ENCODE assay signal across 10 mouse cellular contexts in genomic region chr7:109841618-109842418, GRCm38 (mm10). TPM values are rescaled to one million over a fixed set of nuclear protein-coding genes. Genes with fewer than 3 reads are reported as not detected.
DNase-seq lines count a peak whose midpoint lies in the region; ATAC-seq and TF ChIP-seq lines count a peak whose summit lies in the region.
"Had no signal": no experiment of that assay in that cellular context is flagged by ENCODE, and none has a peak within 500 bp of the region (broad histone marks: within the 10 kb centered on the region; RNA-seq: fewer than 3 reads in every experiment).

No protein-coding gene starts in this region.

- no peak overlapping the region for H3K4me2 ChIP-seq in forebrain, embryonic 13.5 days
- H3K4me2 ChIP-seq: liver, embryonic 13.5 days had no signal

- peaks cover 3% of the 10 kb centered on the region; the same call in 1 of the 2 replicates for H3K27me3 ChIP-seq in forebrain, embryonic 13.5 days
- H3K27me3 ChIP-seq in forebrain, embryonic 10.5 days (ENCODE audit: poor library complexity, severe bottlenecking) = peaks cover 34% of the 10 kb centered on the region
- H3K27me3 ChIP-seq in E14TG2a.4 (ENCODE audit: insufficient read depth, low read length) = peaks cover 3% of the 10 kb centered on the region; the same call in 1 of the 2 replicates

- H3K27ac ChIP-seq in forebrain, embryonic 13.5 days = no peak overlapping the region
- H3K27ac ChIP-seq in forebrain, embryonic 10.5 days = no peak overlapping the region
- H3K27ac ChIP-seq: liver, embryonic 13.5 days had no signal

- H3K36me3 ChIP-seq in forebrain, embryonic 13.5 days (ENCODE audit: poor library complexity, severe bottlenecking) = no peaks in the 10 kb centered on the region
- H3K36me3 ChIP-seq in forebrain, embryonic 10.5 days (replicated peaks) = no peaks in the 10 kb centered on the region
- H3K36me3 ChIP-seq in E14TG2a.4 (ENCODE audit: insufficient read depth, low read length) = no peaks in the 10 kb centered on the region
- H3K36me3 ChIP-seq: liver, embryonic 13.5 days had no signal

- peaks cover 13% of the 10 kb centered on the region for H3K4me1 ChIP-seq in forebrain, embryonic 13.5 days
- H3K4me1 ChIP-seq in forebrain, embryonic 10.5 days = peaks cover 15% of the 10 kb centered on the region
- peaks cover 4% of the 10 kb centered on the region; the same call in 1 of the 2 replicates for H3K4me1 ChIP-seq in E14TG2a.4 (replicated peaks; ENCODE audit: low read depth, low read length)

- no peak for DNase-seq in forebrain, embryonic 10.5 days (ENCODE audit: extremely low spot score, low spot score)
- DNase-seq in cerebellum, postnatal 36 days = peak; percentile 31 to 41
- DNase-seq in layer of hippocampus, adult 8-10 months (ENCODE audit: low spot score in 2 of 2) = peak; percentile 56 to 66
- DNase-seq in kidney, adult 9 months = no peak
- DNase-seq in kidney, adult 11 months = no peak
- no peak for DNase-seq in spleen, postnatal 14 days (ENCODE audit: low spot score in 2 of 2)
- DNase-seq: liver, embryonic 13.5 days had no signal

- no peaks in the 10 kb centered on the region for H3K9me3 ChIP-seq in forebrain, embryonic 13.5 days (replicated peaks)
- no peaks in the 10 kb centered on the region for H3K9me3 ChIP-seq in forebrain, embryonic 10.5 days
- H3K9me3 ChIP-seq in E14TG2a.4 (ENCODE audit: low read length) = no peaks in the 10 kb centered on the region
- H3K9me3 ChIP-seq: liver, embryonic 13.5 days had no signal

- TF ChIP-seq CTCF in E14TG2a.4 (conservative IDR thresholded peaks at IDR 0.05; ENCODE audit: low read length) = no peak

- 68% methylated on average over 13 of the region's 13 CpGs for WGBS in forebrain, embryonic 13.5 days
- WGBS in forebrain, embryonic 10.5 days = 94% methylated on average over 13 of the region's 13 CpGs

- no peak overlapping the region for H3K9ac ChIP-seq in forebrain, embryonic 13.5 days
- H3K9ac ChIP-seq: liver, embryonic 13.5 days had no signal

- peak; percentile 90 for ATAC-seq in forebrain, embryonic 13.5 days

- no peak overlapping the region for H3K4me3 ChIP-seq in forebrain, embryonic 13.5 days
- H3K4me3 ChIP-seq in forebrain, embryonic 10.5 days = no peak overlapping the region
- 0 out of 2 replicates have a peak overlapping the region, but pooled peaks have one; percentile 17 for H3K4me3 ChIP-seq in E14TG2a.4 (replicated peaks; ENCODE audit: low read length)
- H3K4me3 ChIP-seq: liver, embryonic 13.5 days had no signal

RNA-seq across cellular contexts. Expression of gene Scube2, which starts 23.7 kb away (rescaled TPM):
- 0.77 and 0.79 TPM in 2 replicates for polyA plus RNA-seq in forebrain, embryonic 13.5 days (2015; fragmentation: Nextera tagmentation; extraction: Ambion mirVana)
- polyA plus RNA-seq in forebrain, embryonic 10.5 days (2016; fragmentation: Nextera tagmentation; extraction: Ambion mirVana) = 1.4 and 1.8 TPM in 2 replicates
- total RNA-seq in layer of hippocampus, adult 8-10 months (2022) = 1 to 10 TPM; 1.3 to 1.7 (median 1.7) TPM
- total RNA-seq: hematopoietic stem cell, adult 5-6 weeks had no signal

RNA-seq across cellular contexts. Expression of gene Nrip3, which starts 60.0 kb away (rescaled TPM):
- polyA plus RNA-seq in forebrain, embryonic 13.5 days (2015; fragmentation: Nextera tagmentation; extraction: Ambion mirVana) = 2.7 TPM in 2 replicates
- 0.56 and 0.87 TPM in 2 replicates for polyA plus RNA-seq in forebrain, embryonic 10.5 days (2016; fragmentation: Nextera tagmentation; extraction: Ambion mirVana)
- total RNA-seq in layer of hippocampus, adult 8-10 months (2022) = 100 to 1,000 TPM; 199 to 233 (median 214) TPM
- total RNA-seq: hematopoietic stem cell, adult 5-6 weeks had no signal

Comparison
In these comparisons a context has a peak if more than half of its experiments do, and no peak if none do; other contexts are left out.
1. DNase-seq: peak in cerebellum, postnatal 36 days (2 of 2) and layer of hippocampus, adult 8-10 months (2 of 2); none in forebrain, embryonic 10.5 days (single experiment), kidney, adult 9 months (single experiment), kidney, adult 11 months (single experiment) and spleen, postnatal 14 days (0 of 2).